In the genomic region with DNA sequence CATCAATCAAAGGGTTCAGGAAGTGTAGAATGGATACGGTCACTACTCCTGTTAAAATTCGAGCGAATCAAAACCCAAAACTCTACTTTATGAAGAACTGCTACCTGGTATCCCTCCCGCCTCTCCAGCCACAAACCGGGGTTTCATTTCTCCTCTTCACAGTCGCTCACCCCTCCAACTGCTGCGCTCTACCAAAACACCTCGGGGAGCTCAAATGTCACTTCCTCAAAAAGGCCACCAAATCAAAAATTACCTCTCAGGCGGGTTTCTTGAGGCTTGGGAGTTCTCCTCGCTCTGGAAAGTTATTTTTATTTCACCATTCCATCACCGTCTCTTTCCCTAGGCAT, we compare ENCODE assay signal across 8 mouse cellular contexts. TPM values are rescaled to one million over a fixed set of nuclear protein-coding genes. Genes with fewer than 3 reads are reported as not detected.
DNase-seq lines count a peak whose midpoint lies in the region; ATAC-seq and TF ChIP-seq lines count a peak whose summit lies in the region.

No protein-coding gene starts in this region.

- TF ChIP-seq CTCF in left cerebral cortex, adult 2 months (IDR thresholded peaks at IDR 0.05): no peak

- intact Hi-C loops in left cerebral cortex, adult 2 months (cut with DNase I): no loop called here

- H3K36me3 ChIP-seq in embryonic facial prominence, embryonic 13.5 days: no peaks in the 10 kb centered on the region
- H3K36me3 ChIP-seq in limb, embryonic 12.5 days: no peaks in the 10 kb centered on the region

- peak overlapping the region; percentile 59 for H3K4me3 ChIP-seq in left cerebral cortex, adult 2 months
- H3K4me3 ChIP-seq in embryonic facial prominence, embryonic 13.5 days: peak overlapping the region; percentile 72
- H3K4me3 ChIP-seq in limb, embryonic 12.5 days (replicated peaks): peak overlapping the region; percentile 62

- H3K27ac ChIP-seq in left cerebral cortex, adult 2 months: no peak overlapping the region
- no peak overlapping the region for H3K27ac ChIP-seq in embryonic facial prominence, embryonic 13.5 days
- H3K27ac ChIP-seq in limb, embryonic 12.5 days: no peak overlapping the region

- no peaks in the 10 kb centered on the region for H3K9me3 ChIP-seq in embryonic facial prominence, embryonic 13.5 days
- H3K9me3 ChIP-seq in limb, embryonic 12.5 days: no peaks in the 10 kb centered on the region

- DNase-seq in left cerebral cortex, adult 2 months (ENCODE audit: extremely low spot score in 1 of 2, low spot score in 2 of 2): no peak
- DNase-seq in left cerebral cortex, adult 9 months (ENCODE audit: low spot score in 2 of 2): no peak
- peak; percentile 7 to 64 for DNase-seq in natural killer cell, adult 2 months (ENCODE audit: low spot score in 2 of 2)
- DNase-seq in urinary bladder, postnatal 25 days (ENCODE audit: low spot score): no peak
- no peak for DNase-seq in gastrocnemius, adult 18-20 months (ENCODE audit: low spot score)
- no peak for DNase-seq in frontal cortex, postnatal 14 days (ENCODE audit: low spot score in 2 of 2)

- H3K9ac ChIP-seq in embryonic facial prominence, embryonic 13.5 days: peak overlapping the region; percentile 73
- H3K9ac ChIP-seq in limb, embryonic 12.5 days (replicated peaks): peak overlapping the region; percentile 57

- peak overlapping the region; percentile 97 for H3K4me2 ChIP-seq in embryonic facial prominence, embryonic 13.5 days
- peak overlapping the region; percentile 88 for H3K4me2 ChIP-seq in limb, embryonic 12.5 days

- no peak for ATAC-seq in embryonic facial prominence, embryonic 13.5 days (ENCODE audit: insufficient number of reproducible peaks, insufficient read depth, low FRiP score, low TSS enrichment, low read depth)
- ATAC-seq in limb, embryonic 12.5 days (ENCODE audit: insufficient number of reproducible peaks, insufficient read depth, low FRiP score, low TSS enrichment, low read depth): no peak

- 2% methylated on average over 11 of the region's 11 CpGs for WGBS in embryonic facial prominence, embryonic 13.5 days
- WGBS in limb, embryonic 12.5 days: 3% methylated on average over 11 of the region's 11 CpGs

- peaks cover 29% of the 10 kb centered on the region for H3K27me3 ChIP-seq in embryonic facial prominence, embryonic 13.5 days
- H3K27me3 ChIP-seq in limb, embryonic 12.5 days: peaks cover 20% of the 10 kb centered on the region

- H3K4me1 ChIP-seq in embryonic facial prominence, embryonic 13.5 days: peaks cover 11% of the 10 kb centered on the region
- H3K4me1 ChIP-seq in limb, embryonic 12.5 days (replicated peaks): peaks cover 8% of the 10 kb centered on the region; the same call in 1 of the 2 replicates

RNA-seq across cellular contexts. Expression of gene Ap1s3, which starts 0.6 kb away (rescaled TPM):
- total RNA-seq in left cerebral cortex, adult 2 months (2021): 1 to 10 TPM; 4.8 to 5.9 TPM
- polyA plus RNA-seq in embryonic facial prominence, embryonic 13.5 days (2015; fragmentation: Nextera tagmentation; extraction: Ambion mirVana): 0.51 and 1.3 TPM in 2 replicates
- 0.37 and 0.73 TPM in 2 replicates for polyA plus RNA-seq in limb, embryonic 12.5 days (2016; fragmentation: Nextera tagmentation; extraction: Ambion mirVana)
- total RNA-seq in gastrocnemius, adult 18-20 months (2021): not detected

Comparison
In these comparisons a context has a peak if more than half of its experiments do, and no peak if none do; other contexts are left out.
1. DNase-seq: peak in natural killer cell, adult 2 months (2 of 2); none in left cerebral cortex, adult 2 months (0 of 2), left cerebral cortex, adult 9 months (0 of 2), urinary bladder, postnatal 25 days (single experiment), gastrocnemius, adult 18-20 months (single experiment) and frontal cortex, postnatal 14 days (0 of 2).
2. RNA of gene Ap1s3, which starts 0.6 kb away (total RNA-seq): 4.8 to 5.9 TPM in left cerebral cortex, adult 2 months; not detected in gastrocnemius, adult 18-20 months; every median in the first group is over 4 times any median in the second.
3. Peak in every context shown above with its lines, with median percentiles within 50 percentile points of each other: H3K4me3 ChIP-seq.